Mouse (Mus musculus): ENCODE measurements around the gene E2f1. TPM values are rescaled to one million over a fixed set of nuclear protein-coding genes. Genes with fewer than 3 reads are reported as not detected.
A peak's percentile ranks its signal among the peaks of the same experiment; 100 is the strongest.

E2f1 gene
- total RNA-seq (2021) = 10 to 100 TPM; 10.8 to 11.9 TPM

- intact Hi-C loops (cut with DNase I) = no loop called here
- DNase-seq = peak; percentile 98
These were observed at the start of gene E2f1 for GRCm38 (mm10) chr2:154569836-154570286. E2f1 (minus strand) TSS chr2:154569892.

GRCm38 (mm10) chr2:154617061-154617460 lies 47.4 kb upstream of the E2f1 start:
- DNase-seq = no peak
- intact Hi-C loops (cut with DNase I) = no loop called here

GRCm38 (mm10) chr2:154615674-154616073 lies 46.0 kb upstream of the E2f1 start:
- intact Hi-C loops (cut with DNase I) = no loop called here
- no peak for DNase-seq

GRCm38 (mm10) chr2:154614841-154615576 lies 45.3 kb upstream of the E2f1 start:
- intact Hi-C loops (cut with DNase I) = loop anchor here (5.0 kb wide), 1 partner anchor 203 kb away; no protein-coding TSS in a partner anchor
- DNase-seq = no peak

- intact Hi-C loops (cut with DNase I) = loop anchor here (5.0 kb wide), 1 partner anchor 201 kb away; no protein-coding TSS in a partner anchor
These were observed 43.7 kb upstream of the E2f1 start, which contains the start of the genes Zfp341 and 4930519P11Rik for GRCm38 (mm10) chr2:154613118-154614115. Zfp341 (plus strand) TSS chr2:154613297. 4930519P11Rik (minus strand) TSS chr2:154613437.

GRCm38 (mm10) chr2:154609050-154609767 lies 39.5 kb upstream of the E2f1 start:
- intact Hi-C loops (cut with DNase I) = no loop called here
- no peak for DNase-seq

More at GRCm38 (mm10) chr2:154613118-154614115, 43.7 kb upstream of the E2f1 start, which contains the start of the genes Zfp341 and 4930519P11Rik:
- DNase-seq = peak; percentile 95

GRCm38 (mm10) chr2:154606965-154607364 lies 37.3 kb upstream of the E2f1 start:
- DNase-seq = no peak
- intact Hi-C loops (cut with DNase I) = no loop called here

GRCm38 (mm10) chr2:154604156-154604555 lies 34.5 kb upstream of the E2f1 start:
- intact Hi-C loops (cut with DNase I) = no loop called here
- no peak for DNase-seq

GRCm38 (mm10) chr2:154603638-154604153 lies 34.0 kb upstream of the E2f1 start, which contains the start of gene Pxmp4:
Pxmp4 (minus strand) TSS chr2:154603708.
- DNase-seq = peak; percentile 99
- intact Hi-C loops (cut with DNase I) = no loop called here

GRCm38 (mm10) chr2:154603007-154603637 lies 33.4 kb upstream of the E2f1 start:
- DNase-seq = no peak
- intact Hi-C loops (cut with DNase I) = no loop called here

GRCm38 (mm10) chr2:154601324-154601723 lies 31.6 kb upstream of the E2f1 start:
- intact Hi-C loops (cut with DNase I) = no loop called here

GRCm38 (mm10) chr2:154600586-154600985 lies 30.9 kb upstream of the E2f1 start:
- DNase-seq = no peak
- intact Hi-C loops (cut with DNase I) = no loop called here

More at GRCm38 (mm10) chr2:154601324-154601723, 31.6 kb upstream of the E2f1 start:
- DNase-seq = no peak

GRCm38 (mm10) chr2:154597399-154597798 lies 27.7 kb upstream of the E2f1 start:
- intact Hi-C loops (cut with DNase I) = no loop called here
- DNase-seq = no peak

- peak; percentile 86 for DNase-seq
- intact Hi-C loops (cut with DNase I) = no loop called here
These were observed 26.1 kb upstream of the E2f1 start for GRCm38 (mm10) chr2:154595775-154596174.

- no peak for DNase-seq
- intact Hi-C loops (cut with DNase I) = no loop called here
These were observed 23.3 kb upstream of the E2f1 start for GRCm38 (mm10) chr2:154593025-154593424.

GRCm38 (mm10) chr2:154591239-154591638 lies 21.5 kb upstream of the E2f1 start:
- intact Hi-C loops (cut with DNase I) = no loop called here
- DNase-seq = no peak

GRCm38 (mm10) chr2:154589051-154589450 lies 19.4 kb upstream of the E2f1 start:
- intact Hi-C loops (cut with DNase I) = no loop called here

GRCm38 (mm10) chr2:154586405-154586804 lies 16.7 kb upstream of the E2f1 start:
- peak; percentile 82 for DNase-seq
- intact Hi-C loops (cut with DNase I) = no loop called here

More at GRCm38 (mm10) chr2:154589051-154589450, 19.4 kb upstream of the E2f1 start:
- no peak for DNase-seq

GRCm38 (mm10) chr2:154584931-154585601 lies 15.4 kb upstream of the E2f1 start:
- intact Hi-C loops (cut with DNase I) = no loop called here
- peak; percentile 72 for DNase-seq

Data from left cerebral cortex, postnatal 4 days (tissue).